In genomic region chr3:51413276-51413675, GRCm38 (mm10) we compare ENCODE assay signal across 27 mouse cellular contexts. TPM values are rescaled to one million over a fixed set of nuclear protein-coding genes. Genes with fewer than 3 reads are reported as not detected.
DNase-seq lines count a peak whose midpoint lies in the region; ATAC-seq and TF ChIP-seq lines count a peak whose summit lies in the region.
"Had no signal": no experiment of that assay in that cellular context is flagged by ENCODE, and none has a peak within 500 bp of the region (broad histone marks: within the 10 kb centered on the region; RNA-seq: fewer than 3 reads in every experiment).

No protein-coding gene starts in this region.

- no peak overlapping the region for H3K4me2 ChIP-seq in liver, postnatal 0 days (ENCODE audit: low read depth, low read length)
- no peak overlapping the region for H3K4me2 ChIP-seq in forebrain, embryonic 12.5 days
- H3K4me2 ChIP-seq: forebrain, embryonic 13.5 days; hindbrain, embryonic 12.5 days; neural tube, embryonic 13.5 days; stomach, embryonic 15.5 days had no signal

- peak; percentile 34 for DNase-seq in gastrocnemius, postnatal 14 days
- no peak for DNase-seq in gastrocnemius, adult 8-10 months (ENCODE audit: low spot score in 2 of 2)
- DNase-seq in liver = peak; percentile 60
- no peak for DNase-seq in liver, postnatal 0 days
- DNase-seq in adrenal gland, postnatal 10 days = peak; percentile 58
- DNase-seq in induced T-regulatory cell, adult 2 months (ENCODE audit: low read depth) = peak; percentile 45
- no peak for DNase-seq in layer of hippocampus, adult 9-11 months
- DNase-seq: B cell, adult 2 months; cerebellum, adult 2 months; gastrocnemius, postnatal 36 days; heart, postnatal 10 days; midbrain, embryonic 14.5 days; right cerebral cortex, postnatal 25 days had no signal

- no peaks in the 10 kb centered on the region for H3K27me3 ChIP-seq in liver, postnatal 0 days (ENCODE audit: insufficient read depth, low read length)
- H3K27me3 ChIP-seq in forebrain, embryonic 12.5 days = no peaks in the 10 kb centered on the region
- H3K27me3 ChIP-seq: forebrain, embryonic 13.5 days; hindbrain, embryonic 12.5 days; neural tube, embryonic 13.5 days; stomach, embryonic 15.5 days had no signal

- TF ChIP-seq EP300 in liver, postnatal 0 days (IDR thresholded peaks at IDR 0.05; ENCODE audit: low read depth) = no peak

- H3K4me3 ChIP-seq in liver, postnatal 0 days (ENCODE audit: low read depth, low read length) = no peak overlapping the region
- no peak overlapping the region for H3K4me3 ChIP-seq in forebrain, embryonic 12.5 days (replicated peaks)
- H3K4me3 ChIP-seq: embryonic facial prominence, embryonic 10.5 days; forebrain, embryonic 13.5 days; heart, embryonic 10.5 days; hindbrain, embryonic 12.5 days; limb, embryonic 10.5 days; neural tube, embryonic 13.5 days; stomach, embryonic 15.5 days had no signal

- H3K9ac ChIP-seq in liver, postnatal 0 days (replicated peaks) = no peak overlapping the region
- H3K9ac ChIP-seq in forebrain, embryonic 12.5 days = no peak overlapping the region
- H3K9ac ChIP-seq: forebrain, embryonic 13.5 days; hindbrain, embryonic 12.5 days; liver, embryonic 14.5 days; neural tube, embryonic 13.5 days; stomach, embryonic 15.5 days had no signal

- H3K4me1 ChIP-seq in liver, postnatal 0 days (ENCODE audit: insufficient read depth) = peaks cover 25% of the 10 kb centered on the region
- H3K4me1 ChIP-seq in forebrain, embryonic 12.5 days = peaks cover 22% of the 10 kb centered on the region

- ATAC-seq in liver, postnatal 0 days = no peak
- ATAC-seq in forebrain, embryonic 12.5 days (ENCODE audit: low FRiP score) = no peak
- ATAC-seq: forebrain, embryonic 13.5 days; inflammation-experienced regulatory T-cells, adult 6 months had no signal

- 76% methylated on average over 1 of the region's 1 CpGs for WGBS in liver, postnatal 0 days (ENCODE audit: insufficient replicate concordance)
- 91% methylated on average over 1 of the region's 1 CpGs for WGBS in forebrain, embryonic 12.5 days

- intact Hi-C loops in gastrocnemius, postnatal 14 days (cut with DNase I; ENCODE audit: low total_unique reads) = no loop called here

- H3K27ac ChIP-seq in liver, postnatal 0 days (ENCODE audit: low read depth) = no peak overlapping the region
- no peak overlapping the region for H3K27ac ChIP-seq in forebrain, embryonic 12.5 days
- H3K27ac ChIP-seq: embryonic facial prominence, embryonic 10.5 days; forebrain, embryonic 13.5 days; heart, embryonic 10.5 days; hindbrain, embryonic 12.5 days; kidney, postnatal 0 days; limb, embryonic 10.5 days; liver, embryonic 14.5 days; neural tube, embryonic 13.5 days; stomach, embryonic 15.5 days had no signal

- no peaks in the 10 kb centered on the region for H3K9me3 ChIP-seq in liver, postnatal 0 days (ENCODE audit: low read length)
- H3K9me3 ChIP-seq in forebrain, embryonic 12.5 days = no peaks in the 10 kb centered on the region
- H3K9me3 ChIP-seq: embryonic facial prominence, embryonic 10.5 days; forebrain, embryonic 13.5 days; heart, embryonic 10.5 days; hindbrain, embryonic 12.5 days; limb, embryonic 10.5 days; neural tube, embryonic 13.5 days; stomach, embryonic 15.5 days had no signal

- TF ChIP-seq CTCF in liver, postnatal 0 days (IDR thresholded peaks at IDR 0.05; ENCODE audit: low read depth) = no peak

- H3K36me3 ChIP-seq in liver, postnatal 0 days (replicated peaks; ENCODE audit: insufficient read depth, low read length) = no peaks in the 10 kb centered on the region
- H3K36me3 ChIP-seq in forebrain, embryonic 12.5 days (replicated peaks) = no peaks in the 10 kb centered on the region
- H3K36me3 ChIP-seq: embryonic facial prominence, embryonic 10.5 days; heart, embryonic 10.5 days; hindbrain, embryonic 12.5 days; limb, embryonic 10.5 days; neural tube, embryonic 13.5 days; stomach, embryonic 15.5 days had no signal

RNA-seq across cellular contexts. Expression of gene Naa15, which starts 1.7 kb away (rescaled TPM):
- total RNA-seq in gastrocnemius, postnatal 14 days (2021) = 10 to 100 TPM; 37.9 to 55.4 TPM
- total RNA-seq in gastrocnemius, adult 8-10 months (2022) = 10 to 100 TPM; 40.5 to 53.0 (median 48.0) TPM
- polyA plus RNA-seq in liver, postnatal 0 days (2015; fragmentation: Nextera tagmentation; extraction: Ambion mirVana) = 11.3 and 11.9 TPM in 2 replicates
- 10 to 100 TPM; 40.2 to 51.9 TPM for total RNA-seq in adrenal gland, postnatal 10 days (2021)
- 71.9 and 75.9 TPM in 2 replicates for polyA plus RNA-seq in forebrain, embryonic 12.5 days (2016; fragmentation: Nextera tagmentation; extraction: Ambion mirVana)

RNA-seq across cellular contexts. Expression of gene Ndufc1, which starts 4.5 kb away (rescaled TPM):
- total RNA-seq in gastrocnemius, postnatal 14 days (2021) = 1,000 to 10,000 TPM; 1,012 to 1,143 TPM
- total RNA-seq in gastrocnemius, adult 8-10 months (2022) = 1,000 to 10,000 TPM in 2 of 4 experiments, 100 to 1,000 TPM in 2; 957 to 1,091 (median 1,034) TPM
- 766 and 780 TPM in 2 replicates for polyA plus RNA-seq in liver, postnatal 0 days (2015; fragmentation: Nextera tagmentation; extraction: Ambion mirVana)
- 1,000 to 10,000 TPM in 1 of 2 experiments, 100 to 1,000 TPM in 1; 989 to 1,053 TPM for total RNA-seq in adrenal gland, postnatal 10 days (2021)
- polyA plus RNA-seq in forebrain, embryonic 12.5 days (2016; fragmentation: Nextera tagmentation; extraction: Ambion mirVana) = 736 and 763 TPM in 2 replicates

RNA-seq across cellular contexts. Expression of gene Mgarp, which starts 16.7 kb away (rescaled TPM):
- total RNA-seq in gastrocnemius, postnatal 14 days (2021) = under 1 TPM; 0.24 to 0.29 TPM
- under 1 TPM in 1 of 4 experiments, not detected in 3; 0.85 TPM for total RNA-seq in gastrocnemius, adult 8-10 months (2022)
- 0.34 and 0.60 TPM in 2 replicates for polyA plus RNA-seq in liver, postnatal 0 days (2015; fragmentation: Nextera tagmentation; extraction: Ambion mirVana)
- total RNA-seq in adrenal gland, postnatal 10 days (2021) = 100 to 1,000 TPM; 235 to 238 TPM
- polyA plus RNA-seq in forebrain, embryonic 12.5 days (2016; fragmentation: Nextera tagmentation; extraction: Ambion mirVana) = 2.3 and 5.5 TPM in 2 replicates
- total RNA-seq: common myeloid progenitor, adult 5-6 weeks; left cerebral cortex, adult 18-20 months; megakaryocyte progenitor cell, adult 5-6 weeks had no signal

Comparison
In these comparisons a context has a peak if more than half of its experiments do, and no peak if none do; other contexts are left out.
1. DNase-seq: peak in gastrocnemius, postnatal 14 days (single experiment), liver (single experiment), adrenal gland, postnatal 10 days (single experiment) and induced T-regulatory cell, adult 2 months (single experiment); none in gastrocnemius, adult 8-10 months (0 of 2), liver, postnatal 0 days (single experiment) and layer of hippocampus, adult 9-11 months (single experiment).
2. RNA of gene Mgarp, which starts 16.7 kb away (total RNA-seq): 235 to 238 TPM in adrenal gland, postnatal 10 days; 0.24 to 0.29 TPM in gastrocnemius, postnatal 14 days and 0.85 TPM in gastrocnemius, adult 8-10 months; every median in the first group is over 100 times any median in the second.